Mouse (Mus musculus): Measurements from ENCODE around the gene Rsc1a1. TPM values are rescaled to one million over a fixed set of nuclear protein-coding genes. Genes with fewer than 3 reads are reported as not detected.
A peak's percentile ranks its signal among the peaks of the same experiment; 100 is the strongest.

The Rsc1a1 gene
- 7.4 TPM in 1 of 3 replicates, not detected in the others for total RNA-seq (2017)

DNA sequence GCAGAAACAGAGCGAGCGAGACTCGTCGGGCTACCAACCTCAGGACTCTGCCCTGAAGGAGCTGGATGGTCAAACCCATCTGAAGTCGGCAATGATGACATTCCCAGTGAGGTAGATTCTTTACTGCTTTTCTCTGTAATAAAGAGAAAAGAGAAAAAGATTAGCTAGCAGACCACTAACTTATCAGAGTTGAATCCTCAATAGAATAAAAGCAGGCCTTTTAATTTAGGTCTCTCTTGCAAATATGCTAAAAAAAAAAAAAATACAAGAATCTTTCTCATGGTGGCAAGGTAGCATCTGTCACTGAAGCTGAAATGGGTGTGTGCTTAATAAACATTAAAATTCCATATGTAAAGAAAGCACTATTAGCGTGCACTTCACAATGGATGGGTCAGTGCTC lies at the start of gene Rsc1a1:
Gene Rsc1a1 (minus strand): TSS at position 101 of the 400 bp plus-strand sequence.
- ATAC-seq (replicated peaks; ENCODE audit: insufficient number of reproducible peaks, low FRiP score, low TSS enrichment, poor library complexity, severe bottlenecking) = no peak

- ATAC-seq (replicated peaks; ENCODE audit: insufficient number of reproducible peaks, low FRiP score, low TSS enrichment, poor library complexity, severe bottlenecking) = no peak
Observed at GRCm38 (mm10) chr4:141735206-141735560, 49.8 kb upstream of the Rsc1a1 start.

- ATAC-seq (replicated peaks; ENCODE audit: insufficient number of reproducible peaks, low FRiP score, low TSS enrichment, poor library complexity, severe bottlenecking) = peak; percentile 97
Observed at GRCm38 (mm10) chr4:141734446-141735205, 49.2 kb upstream of the Rsc1a1 start.

GRCm38 (mm10) chr4:141731766-141732165 lies 46.4 kb upstream of the Rsc1a1 start:
- ATAC-seq (replicated peaks; ENCODE audit: insufficient number of reproducible peaks, low FRiP score, low TSS enrichment, poor library complexity, severe bottlenecking) = no peak

DNA sequence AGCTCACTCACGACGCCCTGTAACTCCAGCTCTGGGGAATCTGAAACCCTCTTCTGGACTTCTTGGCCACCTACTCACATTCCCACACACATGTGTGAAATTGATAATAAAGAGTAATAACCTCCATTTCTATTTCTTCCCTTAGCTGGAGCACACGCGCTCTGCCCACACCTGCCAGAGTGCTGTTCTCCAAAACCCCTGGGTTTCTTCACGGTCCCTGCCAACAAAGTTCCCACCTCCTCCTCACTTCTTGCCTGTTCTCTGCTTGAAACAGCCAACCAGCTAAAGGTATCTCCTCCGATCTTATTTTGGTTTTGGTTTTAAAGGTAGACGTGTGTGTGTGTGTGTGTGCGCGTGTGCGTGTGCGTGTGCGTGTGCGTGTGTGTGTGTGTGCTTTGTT lies 45.0 kb upstream of the Rsc1a1 start:
- no peak for ATAC-seq (replicated peaks; ENCODE audit: insufficient number of reproducible peaks, low FRiP score, low TSS enrichment, poor library complexity, severe bottlenecking)

DNA sequence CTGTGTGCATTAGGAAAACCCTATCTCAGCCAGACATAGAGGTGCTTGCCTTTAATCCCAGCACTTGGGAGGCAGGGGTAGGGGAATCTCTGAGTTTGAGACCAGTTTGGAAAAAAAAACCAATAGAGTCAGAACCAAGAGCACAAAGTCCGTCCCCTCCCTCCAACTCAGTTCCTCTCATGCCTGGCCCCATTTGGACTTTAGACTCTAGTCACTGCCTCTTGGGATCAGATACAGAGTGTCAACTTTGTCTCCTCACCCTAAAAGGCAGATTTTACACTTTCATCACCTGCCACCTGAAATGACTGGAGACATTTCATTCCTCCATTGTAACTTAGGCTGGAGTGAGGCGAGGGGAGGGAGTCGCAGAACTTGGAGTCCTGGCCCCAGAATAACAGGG lies 43.9 kb upstream of the Rsc1a1 start:
- ATAC-seq (replicated peaks; ENCODE audit: insufficient number of reproducible peaks, low FRiP score, low TSS enrichment, poor library complexity, severe bottlenecking) = no peak

GRCm38 (mm10) chr4:141725738-141726137 lies 40.3 kb upstream of the Rsc1a1 start:
- ATAC-seq (replicated peaks; ENCODE audit: insufficient number of reproducible peaks, low FRiP score, low TSS enrichment, poor library complexity, severe bottlenecking) = no peak

DNA sequence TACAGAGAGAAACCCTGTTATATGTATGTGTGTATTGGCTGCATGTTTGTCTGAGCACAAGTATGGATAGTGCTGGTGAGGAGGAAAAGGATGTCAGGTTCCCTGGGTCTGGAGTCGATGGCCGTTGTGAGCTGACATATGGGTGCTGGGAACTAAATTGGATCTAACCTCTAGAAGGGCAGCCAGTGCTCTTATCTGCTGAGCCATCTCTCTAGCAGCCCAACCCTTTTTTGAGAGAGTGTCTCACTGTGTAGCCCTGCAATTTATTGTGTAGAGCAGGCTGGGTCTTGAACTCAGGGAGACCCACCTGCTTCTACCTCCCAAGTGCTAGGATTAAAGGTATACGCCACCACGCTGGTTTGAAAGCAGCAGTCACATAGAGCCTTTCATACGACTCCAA lies 39.9 kb upstream of the Rsc1a1 start:
- no peak for ATAC-seq (replicated peaks; ENCODE audit: insufficient number of reproducible peaks, low FRiP score, low TSS enrichment, poor library complexity, severe bottlenecking)

DNA sequence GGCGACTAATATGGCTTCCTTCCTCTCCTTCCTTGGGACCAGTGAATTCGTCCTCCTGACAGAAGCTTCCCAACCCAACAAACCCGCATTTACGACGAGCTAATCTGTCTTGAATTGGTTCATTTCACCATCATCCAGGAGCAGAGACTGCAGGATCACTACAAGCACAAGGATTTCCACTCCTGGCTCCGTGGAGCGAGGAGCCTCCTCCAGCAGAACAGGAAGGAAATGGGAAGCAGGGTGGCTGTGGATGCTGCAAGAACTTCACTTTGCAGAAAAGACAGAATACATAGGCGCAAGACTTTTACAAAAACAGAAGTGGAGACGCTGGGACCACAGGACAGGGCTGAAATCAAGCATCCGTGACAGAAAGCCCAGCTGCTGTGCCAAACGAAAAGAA lies 39.2 kb upstream of the Rsc1a1 start:
- no peak for ATAC-seq (replicated peaks; ENCODE audit: insufficient number of reproducible peaks, low FRiP score, low TSS enrichment, poor library complexity, severe bottlenecking)

- no peak for ATAC-seq (replicated peaks; ENCODE audit: insufficient number of reproducible peaks, low FRiP score, low TSS enrichment, poor library complexity, severe bottlenecking)
Observed at GRCm38 (mm10) chr4:141723673-141724068, 38.3 kb upstream of the Rsc1a1 start.

DNA sequence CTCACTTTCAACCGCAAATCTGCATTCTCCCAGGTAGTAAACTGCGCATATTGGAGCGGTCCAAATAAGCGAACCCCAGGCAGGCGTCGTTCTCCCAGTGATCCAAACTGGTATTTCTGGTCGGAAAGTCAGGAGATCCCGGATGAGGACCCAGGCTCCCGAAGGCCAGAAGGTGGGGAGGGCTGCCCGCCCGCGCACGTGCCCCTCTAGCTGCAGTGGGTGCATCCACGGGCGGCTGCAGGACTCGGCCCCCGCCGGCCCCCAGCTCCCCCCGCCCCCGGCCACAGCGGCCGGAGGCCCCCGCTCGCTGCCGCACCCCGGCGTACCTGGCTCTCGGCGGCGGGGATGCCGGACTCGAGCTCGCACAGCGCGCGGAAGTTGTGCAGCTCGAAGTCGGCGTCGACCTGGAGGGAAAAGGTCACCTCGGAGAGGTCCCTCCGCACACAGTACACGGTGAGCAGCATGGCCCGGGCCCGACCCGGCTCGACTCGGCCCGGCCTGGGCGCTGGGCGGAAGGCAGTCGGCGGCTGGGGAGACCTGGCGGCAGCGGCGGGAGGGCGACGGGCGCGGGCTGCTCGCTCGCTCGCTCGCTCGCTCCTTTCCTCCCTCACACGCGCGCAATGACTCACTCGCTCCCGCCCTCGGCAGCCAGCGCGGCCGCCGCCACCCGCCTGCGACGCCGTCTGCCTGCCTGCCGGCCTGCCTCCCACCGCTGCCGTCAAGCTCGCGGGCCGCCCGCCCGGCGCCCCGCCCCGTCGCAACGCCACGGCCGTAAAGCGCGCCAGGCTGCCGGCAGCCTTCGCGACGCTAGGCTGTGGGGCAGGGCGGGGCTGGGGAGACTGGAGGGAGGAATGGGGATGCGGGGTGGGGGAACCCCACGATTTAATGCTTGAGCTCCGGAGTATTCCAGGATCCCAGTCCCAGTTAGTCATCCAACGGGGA lies 37.6 kb upstream of the Rsc1a1 start, which contains the start of gene Ddi2:
Gene Ddi2 (minus strand): TSS at position 689 of the 942 bp plus-strand sequence.
- ATAC-seq (replicated peaks; ENCODE audit: insufficient number of reproducible peaks, low FRiP score, low TSS enrichment, poor library complexity, severe bottlenecking) = peak; percentile 58

- peak; percentile 32; the same call in 1 of the 2 replicates for ATAC-seq (replicated peaks; ENCODE audit: insufficient number of reproducible peaks, low FRiP score, low TSS enrichment, poor library complexity, severe bottlenecking)
Observed at GRCm38 (mm10) chr4:141721961-141722360, 36.6 kb upstream of the Rsc1a1 start.

DNA sequence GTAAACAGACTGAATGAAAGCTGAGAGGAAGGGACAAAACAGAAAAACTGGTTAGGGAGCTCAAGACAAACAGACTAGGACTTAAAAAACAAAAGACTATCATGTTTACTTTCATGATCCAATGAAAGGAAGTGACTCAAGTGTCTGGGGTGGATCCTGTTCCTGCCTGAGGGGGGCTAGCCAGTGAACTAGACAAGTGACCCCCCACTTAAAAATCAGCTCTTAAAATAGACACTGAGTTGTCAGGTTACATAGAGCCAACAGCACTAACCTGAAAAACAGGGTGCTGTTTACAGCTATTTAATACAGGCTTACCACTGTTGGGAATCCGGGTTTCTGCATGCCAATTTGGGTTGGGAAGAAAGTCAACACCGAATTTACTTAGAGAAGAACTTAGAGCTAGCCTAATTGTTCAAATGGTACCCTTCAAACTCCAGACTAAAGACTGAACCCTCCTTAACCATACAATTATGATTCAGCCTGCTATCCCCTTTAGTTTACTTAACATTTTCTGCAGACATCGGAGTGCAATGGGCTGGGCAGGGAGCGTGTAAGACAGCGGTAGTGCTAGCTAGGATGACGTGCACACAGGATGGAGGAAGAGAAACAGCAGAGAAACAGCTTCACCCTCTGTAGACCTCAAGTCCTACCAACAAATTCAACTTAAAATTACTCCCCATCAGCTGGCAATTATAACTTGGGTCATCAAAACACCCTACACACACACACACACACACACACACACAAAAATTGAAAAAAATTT lies 35.5 kb upstream of the Rsc1a1 start:
- 0 out of 2 replicates have a peak, but pooled peaks have one; percentile 28 for ATAC-seq (replicated peaks; ENCODE audit: insufficient number of reproducible peaks, low FRiP score, low TSS enrichment, poor library complexity, severe bottlenecking)

DNA sequence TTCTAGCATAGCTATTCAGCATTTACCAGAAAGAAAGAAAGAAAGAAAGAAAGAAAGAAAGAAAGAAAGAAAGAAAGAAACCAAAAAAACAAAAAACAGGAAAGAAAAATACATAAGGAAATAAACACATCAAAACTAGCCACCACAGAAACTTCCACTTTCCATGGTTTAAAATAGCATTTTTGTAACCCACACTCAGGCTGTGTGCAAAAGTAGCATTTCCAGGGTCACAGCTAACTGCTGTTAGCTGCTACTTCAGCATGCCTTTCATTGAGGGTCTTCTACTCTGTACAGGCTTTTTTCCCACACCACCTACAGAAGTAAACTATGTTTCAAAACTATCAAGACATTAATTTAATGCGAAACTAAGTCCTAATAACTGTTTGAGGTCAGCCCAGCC lies 33.9 kb upstream of the Rsc1a1 start:
- no peak for ATAC-seq (replicated peaks; ENCODE audit: insufficient number of reproducible peaks, low FRiP score, low TSS enrichment, poor library complexity, severe bottlenecking)

- ATAC-seq (replicated peaks; ENCODE audit: insufficient number of reproducible peaks, low FRiP score, low TSS enrichment, poor library complexity, severe bottlenecking) = no peak
Observed at GRCm38 (mm10) chr4:141717633-141718032, 32.2 kb upstream of the Rsc1a1 start.

- no peak for ATAC-seq (replicated peaks; ENCODE audit: insufficient number of reproducible peaks, low FRiP score, low TSS enrichment, poor library complexity, severe bottlenecking)
Observed at GRCm38 (mm10) chr4:141715027-141715426, 29.6 kb upstream of the Rsc1a1 start.

- ATAC-seq (replicated peaks; ENCODE audit: insufficient number of reproducible peaks, low FRiP score, low TSS enrichment, poor library complexity, severe bottlenecking) = no peak
Observed at GRCm38 (mm10) chr4:141713598-141714142, 28.3 kb upstream of the Rsc1a1 start.

- no peak for ATAC-seq (replicated peaks; ENCODE audit: insufficient number of reproducible peaks, low FRiP score, low TSS enrichment, poor library complexity, severe bottlenecking)
Observed at GRCm38 (mm10) chr4:141711250-141711649, 25.9 kb upstream of the Rsc1a1 start.

GRCm38 (mm10) chr4:141708971-141709370 lies 23.6 kb upstream of the Rsc1a1 start:
- ATAC-seq (replicated peaks; ENCODE audit: insufficient number of reproducible peaks, low FRiP score, low TSS enrichment, poor library complexity, severe bottlenecking) = no peak

Data from monocyte, adult 5-6 weeks (primary cell).